Mouse (Mus musculus): ENCODE data around the gene Rbm48.

Rbm48 gene

GRCm38 (mm10) chr5:3546226-3546625 lies 50.2 kb downstream of the Rbm48 start:
- CTCF ChIA-PET = interaction anchor here (1.0 kb wide), 1 partner anchor 12 kb away, joined by 3 read pairs; no protein-coding TSS in a partner anchor

- CTCF ChIA-PET = no interaction called here
Observed at GRCm38 (mm10) chr5:3544480-3544769, 52.0 kb downstream of the Rbm48 start.

- CTCF ChIA-PET = no interaction called here
Observed at GRCm38 (mm10) chr5:3543629-3544479, 52.5 kb downstream of the Rbm48 start, which contains the start of gene Fam133b. Gene Fam133b, plus strand, starts transcription at chr5:3543833.

GRCm38 (mm10) chr5:3541871-3542270 lies 54.5 kb downstream of the Rbm48 start:
- CTCF ChIA-PET = no interaction called here

DNA sequence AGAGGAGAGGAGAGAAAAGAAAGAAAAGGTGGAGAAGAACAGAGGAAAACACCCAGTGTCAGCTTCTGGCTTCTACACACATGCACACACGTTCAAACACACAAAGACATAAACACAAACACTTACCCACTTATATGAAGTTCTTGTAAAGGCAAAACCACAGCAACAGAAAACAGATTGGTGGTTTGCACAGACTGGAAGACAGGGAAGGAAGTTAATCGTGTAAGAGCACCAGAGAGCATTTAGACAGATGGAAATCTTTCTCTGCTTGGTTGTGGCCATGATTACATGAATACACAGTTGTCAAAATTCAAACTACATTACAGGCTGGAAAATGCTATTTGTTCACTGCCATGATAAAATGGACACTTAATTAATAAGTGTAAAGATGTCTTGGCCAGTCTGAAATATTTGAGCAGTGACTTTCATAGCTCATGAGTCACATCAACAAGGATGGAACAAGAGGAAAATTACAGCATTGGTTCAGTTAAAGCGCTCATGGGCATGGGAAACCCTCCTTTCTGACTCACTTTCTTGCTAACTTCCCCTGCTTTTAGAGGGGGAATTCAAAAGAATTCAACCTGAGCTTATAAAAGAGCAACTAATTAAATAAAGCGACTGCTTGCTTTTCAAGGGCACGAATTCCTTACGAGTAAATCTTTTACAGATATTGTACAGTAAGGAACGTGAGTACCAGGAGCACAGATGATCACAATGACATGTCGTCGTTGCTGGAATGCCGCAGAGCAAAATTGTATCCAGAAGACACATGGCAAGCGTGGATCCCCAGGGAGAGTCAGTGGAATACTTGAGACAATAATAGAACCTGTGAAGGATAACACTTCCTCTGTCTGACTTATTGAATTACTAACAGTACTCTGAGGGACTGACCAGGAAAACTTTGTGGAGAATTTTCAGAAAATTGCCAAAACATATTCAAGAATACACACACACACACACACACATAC lies 57.6 kb downstream of the Rbm48 start:
- CTCF ChIA-PET = no interaction called here

- CTCF ChIA-PET = no interaction called here
Observed at GRCm38 (mm10) chr5:3536592-3537212, 59.7 kb downstream of the Rbm48 start.

All from spleen, embryonic (tissue).